Mouse (Mus musculus) cortical plate, adult 2 months (tissue): ENCODE data around the gene Gm10840.

ENCODE experiments used
- CTCF ChIP-seq: fragments of 200-500 bp; IDR thresholded peaks from 2 replicates; pipeline ENCODE4 v1.5.1; 2011; ENCODE audit warnings: mild to moderate bottlenecking, control low read depth, low read length; ENCODE audit not compliant: insufficient read depth; ENCODE audit errors: extremely low read depth
- POLR2A ChIP-seq: fragments of 200-500 bp; IDR thresholded peaks from 2 replicates; pipeline ENCODE4 v1.6.1; 2011; ENCODE audit warnings: mild to moderate bottlenecking, low read length, control low read depth; ENCODE audit not compliant: insufficient read depth; ENCODE audit errors: extremely low read depth

- TF ChIP-seq CTCF (no peak), POLR2A (no peak)
These were observed 9.4 kb upstream of the Gm10840 start for GRCm38 (mm10) chr11:106151219-106151618.
